Mouse (Mus musculus): Measurements from ENCODE around the gene Gm17657. TPM values are rescaled to one million over a fixed set of nuclear protein-coding genes. Genes with fewer than 3 reads are reported as not detected.
A peak's percentile ranks its signal among the peaks of the same experiment; 100 is the strongest.

The Gm17657 gene
- total and polyA plus RNA-seq, 2 experiments from 2014 or later, result not detected

GRCm38 (mm10) chr17:29489971-29490712, 59.3 kb downstream of the Gm17657 start:
- H3K27me3 ChIP-seq (ENCODE audit: insufficient read depth, low read length), result no peaks in the 10 kb centered on the region
- peak overlapping the region; percentile 88 for H3K4me2 ChIP-seq (ENCODE audit: low read depth, low read length, poor library complexity, severe bottlenecking)
- WGBS, result under 1% methylated on average over 44 of the region's 68 CpGs
- ATAC-seq (ENCODE audit: low FRiP score) (peak; percentile 94), DNase-seq (ENCODE audit: low spot score) (peak; percentile 99)
- peak overlapping the region; percentile 82 for H3K9ac ChIP-seq (replicated peaks; ENCODE audit: low read length, poor library complexity, severe bottlenecking)
- H3K4me1 ChIP-seq (ENCODE audit: insufficient read depth, low read length), result peaks cover 8% of the 10 kb centered on the region; the same call in 1 of the 2 replicates
- H3K4me3 ChIP-seq (ENCODE audit: low read depth, low read length), result peak overlapping the region; percentile 85
- peaks cover 7% of the 10 kb centered on the region for H3K36me3 ChIP-seq (ENCODE audit: insufficient read depth, low read length)
- peak overlapping the region; percentile 91 for H3K27ac ChIP-seq (ENCODE audit: low read depth, low read length)
- H3K9me3 ChIP-seq (ENCODE audit: low read length), result no peaks in the 10 kb centered on the region
- TF ChIP-seq CTCF (IDR thresholded peaks at IDR 0.05), result peak; percentile 41

DNA sequence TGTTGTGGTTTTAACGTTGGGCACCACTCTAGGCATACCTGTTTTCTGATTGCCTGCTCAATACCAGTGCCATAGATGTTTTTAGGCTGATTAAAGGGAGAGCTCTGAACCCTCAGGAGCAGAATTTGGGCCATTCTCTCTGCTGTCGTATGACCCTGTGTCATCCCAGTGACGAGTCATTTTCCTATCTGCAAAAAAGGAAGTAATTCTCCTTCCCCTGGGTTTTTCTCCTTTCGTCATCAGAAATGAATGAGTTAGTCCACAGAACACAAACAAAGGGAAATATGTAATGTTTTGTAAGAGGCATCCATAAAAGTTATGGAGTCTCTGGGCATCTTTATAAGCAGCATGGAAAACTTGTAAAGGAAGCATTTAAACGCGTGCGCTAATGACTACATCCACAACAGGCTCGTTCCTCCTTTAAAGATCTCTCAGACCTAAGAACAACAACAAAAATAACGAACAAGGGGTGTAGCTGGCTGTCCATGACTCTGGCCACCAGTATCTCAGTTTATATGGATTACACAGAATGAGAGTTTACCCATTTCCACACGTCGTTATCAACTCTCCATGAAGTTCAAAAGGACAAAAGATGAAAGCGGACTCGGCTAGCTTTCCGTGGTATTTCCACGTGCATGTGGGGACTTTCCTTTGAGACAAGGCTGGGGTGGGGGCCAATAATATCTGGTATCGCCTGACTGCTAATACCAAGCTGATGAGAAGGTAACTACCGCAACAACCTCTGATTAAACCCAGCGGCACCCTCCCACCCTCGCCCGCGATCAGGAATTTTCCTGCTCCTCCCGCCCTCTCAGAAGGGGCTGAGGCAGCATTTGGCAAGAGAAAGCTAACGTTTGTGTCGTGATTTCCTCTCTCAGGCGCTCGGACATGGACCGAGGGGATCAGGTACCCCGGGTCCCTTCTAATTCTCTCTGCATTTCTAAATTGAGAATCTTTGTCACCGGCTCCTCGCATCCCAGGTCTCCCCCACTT, 60.2 kb downstream of the Gm17657 start:
- WGBS, result 6% methylated on average over 30 of the region's 30 CpGs

GRCm38 (mm10) chr17:29488257-29488977, 61.0 kb downstream of the Gm17657 start:
- no peak overlapping the region for H3K27ac ChIP-seq (ENCODE audit: low read depth, low read length)
- H3K4me2 ChIP-seq (ENCODE audit: low read depth, low read length, poor library complexity, severe bottlenecking), result 0 out of 2 replicates have a peak overlapping the region, but pooled peaks have one; percentile 88
- no peak for TF ChIP-seq CTCF (IDR thresholded peaks at IDR 0.05)
- no peaks in the 10 kb centered on the region for H3K36me3 ChIP-seq (ENCODE audit: insufficient read depth, low read length)
- H3K9ac ChIP-seq (replicated peaks; ENCODE audit: low read length, poor library complexity, severe bottlenecking), result no peak overlapping the region
- H3K9me3 ChIP-seq (ENCODE audit: low read length), result no peaks in the 10 kb centered on the region
- no peak for DNase-seq (ENCODE audit: low spot score)
- WGBS, result 76% methylated on average over 8 of the region's 8 CpGs
- no peak overlapping the region for H3K4me3 ChIP-seq (ENCODE audit: low read depth, low read length)
- H3K27me3 ChIP-seq (ENCODE audit: insufficient read depth, low read length), result no peaks in the 10 kb centered on the region
- no peak for ATAC-seq (ENCODE audit: low FRiP score)
- peaks cover 8% of the 10 kb centered on the region; the same call in 1 of the 2 replicates for H3K4me1 ChIP-seq (ENCODE audit: insufficient read depth, low read length)

More for the DNA sequence above, 60.2 kb downstream of the Gm17657 start:
- H3K4me2 ChIP-seq (ENCODE audit: low read depth, low read length, poor library complexity, severe bottlenecking), result peak overlapping the region; percentile 88
- DNase-seq (ENCODE audit: low spot score) (peak; percentile 65), ATAC-seq (ENCODE audit: low FRiP score) (no peak; the same call in 1 of the 2 replicates)
- no peaks in the 10 kb centered on the region for H3K27me3 ChIP-seq (ENCODE audit: insufficient read depth, low read length)
- H3K9me3 ChIP-seq (ENCODE audit: low read length), result no peaks in the 10 kb centered on the region
- H3K9ac ChIP-seq (replicated peaks; ENCODE audit: low read length, poor library complexity, severe bottlenecking), result peak overlapping the region; percentile 79
- peak overlapping the region; percentile 91 for H3K27ac ChIP-seq (ENCODE audit: low read depth, low read length)
- peak overlapping the region; percentile 85 for H3K4me3 ChIP-seq (ENCODE audit: low read depth, low read length)
- peaks cover 8% of the 10 kb centered on the region; the same call in 1 of the 2 replicates for H3K4me1 ChIP-seq (ENCODE audit: insufficient read depth, low read length)
- H3K36me3 ChIP-seq (ENCODE audit: insufficient read depth, low read length), result peaks cover 1% of the 10 kb centered on the region; the same call in 1 of the 2 replicates
- TF ChIP-seq CTCF (IDR thresholded peaks at IDR 0.05), result no peak

GRCm38 (mm10) chr17:29485336-29486233, 63.9 kb downstream of the Gm17657 start:
- no peaks in the 10 kb centered on the region for H3K9me3 ChIP-seq (ENCODE audit: low read length)
- no peak overlapping the region for H3K9ac ChIP-seq (replicated peaks; ENCODE audit: low read length, poor library complexity, severe bottlenecking)
- H3K36me3 ChIP-seq (ENCODE audit: insufficient read depth, low read length), result no peaks in the 10 kb centered on the region
- H3K27ac ChIP-seq (ENCODE audit: low read depth, low read length), result no peak overlapping the region
- no peak overlapping the region for H3K4me2 ChIP-seq (ENCODE audit: low read depth, low read length, poor library complexity, severe bottlenecking)
- TF ChIP-seq CTCF (IDR thresholded peaks at IDR 0.05), result no peak
- no peak overlapping the region for H3K4me3 ChIP-seq (ENCODE audit: low read depth, low read length)
- H3K27me3 ChIP-seq (ENCODE audit: insufficient read depth, low read length), result no peaks in the 10 kb centered on the region
- H3K4me1 ChIP-seq (ENCODE audit: insufficient read depth, low read length), result 0 out of 2 replicates have a peak, but pooled peaks cover 3% of the 10 kb centered on the region
- no peak for ATAC-seq (ENCODE audit: low FRiP score)
- no peak for DNase-seq (ENCODE audit: low spot score)
- 75% methylated on average over 3 of the region's 3 CpGs for WGBS

Measured in midbrain, postnatal 0 days (tissue).